Mouse (Mus musculus) liver, postnatal 0 days (tissue): ENCODE measurements around the gene Dsel.

ENCODE experiments used
- CTCF ChIP-seq: sonication (generic); IDR thresholded peaks from 2 replicates; pipeline ENCODE4 v1.5.1; 2016; ENCODE audit warnings: antibody characterized with exemption, low read depth
- EP300 ChIP-seq: IDR thresholded peaks from 2 replicates; pipeline ENCODE4 v1.6.1; 2016; ENCODE audit warnings: antibody characterized with exemption, low read depth, mild to moderate bottlenecking

DNA sequence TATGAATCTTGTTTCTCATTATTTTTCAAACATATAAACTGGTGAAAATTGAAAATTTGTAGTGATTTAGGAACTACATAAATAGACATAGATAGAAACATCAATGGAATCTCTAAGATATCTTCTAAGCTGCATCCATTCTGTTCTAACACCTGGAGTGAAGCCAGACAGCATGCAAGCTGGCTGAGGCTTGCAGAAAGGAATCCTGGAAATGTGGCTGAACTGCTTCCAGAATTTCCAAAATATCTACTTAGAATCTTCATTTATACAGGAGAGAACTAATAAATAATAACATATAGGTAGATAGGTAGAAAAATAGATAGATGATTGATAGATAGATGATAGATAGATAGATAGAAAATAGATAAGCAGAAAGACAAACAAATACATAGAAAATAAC lies 8.5 kb upstream of the Dsel start:
- TF ChIP-seq CTCF (no peak), EP300 (no peak)
